Mouse (Mus musculus) lung, embryonic 16.5 days (tissue): ENCODE measurements around the gene Adtrp. TPM values are rescaled to one million over a fixed set of nuclear protein-coding genes. Genes with fewer than 3 reads are reported as not detected.

Experiments used
- ATAC-seq: fragments of 200-750 bp; cut with Nextera tagmentation; 2 replicates; pipeline ENCODE4 v1.8.0; 2017; ENCODE audit warnings: low read depth, mild to moderate bottlenecking, moderate library complexity
- H3K27ac ChIP-seq: fragments of 300-500 bp; sonication (generic); 2 replicates; pipeline ENCODE4 v1.5.1; 2014; ENCODE audit warnings: mild to moderate bottlenecking, control low read depth, low read length
- H3K27me3 ChIP-seq: fragments of 300-500 bp; sonication (generic); 2 replicates; pipeline ENCODE4 v1.6.1; 2014; ENCODE audit warnings: low read depth, low read length, mixed read lengths; ENCODE audit not compliant: control insufficient read depth, insufficient read depth
- H3K36me3 ChIP-seq: fragments of 300-500 bp; sonication (generic); 2 replicates; pipeline ENCODE4 v1.6.1; 2014; ENCODE audit warnings: low read length; ENCODE audit not compliant: control insufficient read depth, insufficient read depth
- H3K4me1 ChIP-seq: fragments of 300-500 bp; sonication (generic); replicated peaks from 2 replicates; pipeline ENCODE4 v1.6.1; 2014; ENCODE audit warnings: low read length, mixed read lengths; ENCODE audit not compliant: control insufficient read depth, insufficient read depth
- H3K4me2 ChIP-seq: fragments of 300-500 bp; sonication (generic); 2 replicates; pipeline ENCODE4 v1.6.1; 2014; ENCODE audit warnings: low read depth, low read length, control low read depth
- H3K4me3 ChIP-seq: fragments of 300-500 bp; sonication (generic); 2 replicates; pipeline ENCODE4 v1.5.1; 2014; ENCODE audit warnings: mild to moderate bottlenecking, low read length, control low read depth
- H3K9ac ChIP-seq: fragments of 300-500 bp; sonication (generic); 2 replicates; pipeline ENCODE4 v1.6.1; 2014; ENCODE audit warnings: low read length, control low read depth
- H3K9me3 ChIP-seq: fragments of 300-500 bp; sonication (generic); 2 replicates; pipeline ENCODE4 v1.6.1; 2016; ENCODE audit warnings: low read length; ENCODE audit not compliant: control insufficient read depth
- WGBS: fragments of 180-500 bp; shearing (Covaris S2); extraction: QIAGEN DNeasy Blood & Tissue Kit; methylation state at CpG from one replicate; pipeline ENCODE4 v1.1.7; 2014; 5-methylcytosine and 5-hydroxymethylcytosine counted together
- polyA plus RNA-seq: library from polyadenylated mRNA; unstranded; fragments of >200 nt; fragmentation: Nextera tagmentation; extraction: Ambion mirVana; gene quantifications from 2 replicates; pipeline ENCODE4 v1.2.1, GENCODE M21; 2015

Adtrp gene
- polyA plus RNA-seq, 1 experiment from 2014 or later = 0.39 TPM

DNA sequence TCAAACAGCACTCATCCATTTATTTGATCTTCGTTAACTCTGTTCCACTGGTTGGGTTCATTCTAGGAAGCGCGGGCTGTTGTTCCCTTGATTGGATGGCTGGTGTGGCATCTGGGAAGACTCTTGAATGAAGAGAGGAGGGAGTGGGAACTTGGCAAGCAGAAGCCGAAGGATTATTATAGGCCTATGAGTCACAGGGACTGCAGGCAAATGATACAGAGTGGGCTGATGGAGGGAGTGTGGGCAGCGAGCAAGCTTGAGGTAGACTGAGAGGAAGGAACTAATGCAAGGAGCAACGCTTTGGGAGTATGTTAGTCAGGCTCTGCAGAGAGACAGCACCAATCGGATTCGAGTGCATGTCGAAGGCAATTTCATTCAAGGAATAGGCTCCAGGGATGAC is 98.6 kb downstream of the Adtrp start:
- 86% methylated on average over 9 of the region's 9 CpGs for WGBS
- no peaks in the 10 kb centered on the region for H3K27me3 ChIP-seq
- H3K4me3 ChIP-seq = no peak overlapping the region
- H3K27ac ChIP-seq = no peak overlapping the region
- no peaks in the 10 kb centered on the region for H3K9me3 ChIP-seq
- no peaks in the 10 kb centered on the region for H3K36me3 ChIP-seq
- no peak overlapping the region for H3K9ac ChIP-seq
- no peaks in the 10 kb centered on the region for H3K4me1 ChIP-seq
- ATAC-seq = no peak
- no peak overlapping the region for H3K4me2 ChIP-seq

DNA sequence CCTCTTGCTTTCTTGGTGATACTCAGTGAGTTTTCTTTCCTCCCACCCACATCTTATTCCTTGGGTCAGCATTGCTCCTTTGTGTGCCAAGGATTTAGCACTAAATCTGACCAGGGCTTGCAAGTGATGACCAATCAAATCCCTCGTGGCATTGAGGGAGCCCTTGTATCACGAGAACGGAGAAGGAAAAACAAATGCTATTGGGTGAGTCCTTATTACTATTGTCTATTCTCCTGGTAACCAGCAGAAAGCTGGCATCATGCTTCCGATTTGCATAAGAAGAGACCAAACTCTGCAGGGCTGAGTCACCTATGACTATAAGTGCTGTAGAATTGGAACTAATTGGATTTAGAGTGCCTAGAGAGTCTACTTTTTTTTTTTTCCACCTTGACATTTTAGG is 99.8 kb downstream of the Adtrp start:
- Histone ChIP-seq H3K27me3 (no peaks in the 10 kb centered on the region), H3K9ac (no peak overlapping the region), H3K36me3 (no peaks in the 10 kb centered on the region), H3K4me1 (no peaks in the 10 kb centered on the region), H3K27ac (no peak overlapping the region), H3K4me2 (no peak overlapping the region), H3K4me3 (no peak overlapping the region), H3K9me3 (no peaks in the 10 kb centered on the region)
- WGBS = 83% methylated on average over 4 of the region's 4 CpGs
- no peak for ATAC-seq

DNA sequence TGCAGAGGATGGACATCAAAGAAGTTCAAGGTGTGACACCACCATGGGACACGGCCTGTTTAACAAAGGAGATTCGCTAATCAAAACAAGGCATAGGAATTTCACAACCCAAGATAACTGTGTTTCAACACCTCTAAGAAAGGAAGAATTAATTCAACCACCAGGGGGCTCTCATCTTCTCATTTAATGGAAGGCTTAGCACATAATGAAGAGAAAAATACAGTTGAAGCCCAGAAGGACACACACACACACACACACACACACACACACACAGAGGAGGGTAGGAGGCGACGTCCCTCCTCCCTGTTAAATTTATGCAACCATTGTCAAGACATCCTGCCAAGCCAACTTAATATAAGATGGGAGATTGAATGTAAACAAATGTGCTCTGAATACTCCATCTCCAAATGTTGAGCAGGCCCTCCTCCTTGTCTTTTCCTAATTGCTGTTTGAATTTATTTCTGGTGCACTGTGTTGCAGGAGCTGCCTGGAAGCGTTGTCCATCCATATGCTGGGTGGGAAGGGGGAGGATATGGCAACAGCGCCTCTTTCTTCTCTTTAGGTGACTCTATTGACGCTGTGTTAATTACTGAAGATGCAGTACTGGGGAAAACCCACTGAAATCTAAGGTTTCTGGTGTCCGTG is 100.4 kb downstream of the Adtrp start:
- Histone ChIP-seq H3K36me3 (no peaks in the 10 kb centered on the region), H3K9me3 (no peaks in the 10 kb centered on the region), H3K27me3 (no peaks in the 10 kb centered on the region), H3K4me3 (no peak overlapping the region), H3K9ac (no peak overlapping the region), H3K27ac (no peak overlapping the region), H3K4me2 (no peak overlapping the region), H3K4me1 (no peaks in the 10 kb centered on the region)
- peak; percentile 77; the same call in 1 of the 2 replicates for ATAC-seq
- WGBS = 50% methylated on average over 8 of the region's 8 CpGs

DNA sequence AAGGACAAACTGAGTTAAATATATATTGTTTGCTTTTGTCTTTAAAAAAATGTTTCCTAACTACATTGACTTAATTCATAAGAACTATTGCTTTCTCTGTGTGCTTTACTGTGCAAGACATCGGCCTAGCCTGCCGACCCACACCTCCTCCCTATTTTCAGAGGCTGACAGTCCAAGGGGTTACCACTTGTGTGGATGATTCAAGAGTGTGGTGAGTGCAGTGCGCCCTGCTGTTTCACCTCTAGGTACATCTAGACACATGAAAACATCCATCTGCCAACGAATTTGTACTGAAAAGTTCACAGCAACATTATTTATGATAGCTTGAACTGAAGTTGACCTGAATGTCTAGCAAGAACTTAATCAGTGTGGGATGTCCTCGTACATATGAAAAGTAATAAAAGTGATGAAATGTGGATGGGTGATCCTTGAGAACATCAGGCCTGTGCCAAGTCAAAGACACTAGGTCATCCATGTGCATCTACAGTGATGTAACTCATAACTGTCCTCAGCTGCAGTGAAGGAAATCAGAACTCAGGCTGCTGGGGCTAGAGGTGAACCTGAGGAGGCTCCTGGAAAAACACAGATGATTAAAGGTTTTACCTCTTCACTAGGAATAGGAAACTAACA is 106.9 kb downstream of the Adtrp start:
- Histone ChIP-seq H3K4me3 (no peak overlapping the region), H3K27ac (no peak overlapping the region), H3K9ac (no peak overlapping the region), H3K4me1 (peaks cover 5% of the 10 kb centered on the region; the same call in 1 of the 2 replicates), H3K9me3 (no peaks in the 10 kb centered on the region), H3K36me3 (no peaks in the 10 kb centered on the region), H3K27me3 (no peaks in the 10 kb centered on the region), H3K4me2 (no peak overlapping the region)
- 45% methylated on average over 5 of the region's 5 CpGs for WGBS
- ATAC-seq = no peak

DNA sequence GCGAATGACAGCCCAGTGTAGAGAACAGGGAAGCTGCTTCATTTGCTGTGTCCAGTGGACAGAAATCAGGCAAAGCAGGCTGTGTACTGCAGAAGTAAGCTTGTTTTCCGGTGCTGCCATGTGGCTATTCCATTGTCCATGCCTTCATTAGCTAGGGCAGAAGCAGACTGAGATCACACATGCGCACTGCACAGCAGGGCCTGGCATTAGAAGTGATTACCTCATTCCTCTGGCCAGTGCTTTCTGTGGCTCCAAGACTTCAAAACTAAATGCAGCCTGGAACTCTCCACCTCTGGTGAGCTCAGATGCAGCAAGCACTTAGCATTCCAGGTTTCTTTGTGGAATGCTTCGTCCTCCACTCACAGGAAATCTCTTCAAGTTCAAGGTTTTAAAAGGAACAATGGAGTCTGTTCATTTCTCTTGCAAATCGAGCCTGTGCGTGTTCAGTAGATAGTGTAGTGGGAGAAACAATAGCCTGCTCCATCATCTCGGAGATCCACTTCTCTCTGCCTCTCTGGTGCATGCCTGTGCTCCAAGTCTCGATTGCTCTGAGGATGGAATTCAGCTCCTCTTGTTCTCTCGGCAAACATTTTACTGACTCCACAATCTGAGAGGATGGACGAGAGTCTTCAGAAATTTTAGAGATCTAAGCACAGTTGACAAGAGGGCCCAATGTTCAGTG is 109.7 kb downstream of the Adtrp start:
- 43% methylated on average over 10 of the region's 10 CpGs for WGBS
- Histone ChIP-seq H3K27me3 (no peaks in the 10 kb centered on the region), H3K9ac (no peak overlapping the region), H3K27ac (peak overlapping the region; percentile 51), H3K9me3 (no peaks in the 10 kb centered on the region), H3K36me3 (no peaks in the 10 kb centered on the region), H3K4me3 (no peak overlapping the region), H3K4me1 (peaks cover 5% of the 10 kb centered on the region; the same call in 1 of the 2 replicates), H3K4me2 (no peak overlapping the region)
- ATAC-seq = peak; percentile 87

- Histone ChIP-seq H3K9ac (no peak overlapping the region), H3K27me3 (no peaks in the 10 kb centered on the region), H3K27ac (no peak overlapping the region), H3K4me1 (no peaks in the 10 kb centered on the region), H3K4me3 (no peak overlapping the region), H3K9me3 (no peaks in the 10 kb centered on the region), H3K36me3 (no peaks in the 10 kb centered on the region), H3K4me2 (no peak overlapping the region)
- no peak for ATAC-seq
- 84% methylated on average over 8 of the region's 8 CpGs for WGBS
Observed at GRCm38 (mm10) chr13:41729660-41730059, 117.8 kb downstream of the Adtrp start.

DNA sequence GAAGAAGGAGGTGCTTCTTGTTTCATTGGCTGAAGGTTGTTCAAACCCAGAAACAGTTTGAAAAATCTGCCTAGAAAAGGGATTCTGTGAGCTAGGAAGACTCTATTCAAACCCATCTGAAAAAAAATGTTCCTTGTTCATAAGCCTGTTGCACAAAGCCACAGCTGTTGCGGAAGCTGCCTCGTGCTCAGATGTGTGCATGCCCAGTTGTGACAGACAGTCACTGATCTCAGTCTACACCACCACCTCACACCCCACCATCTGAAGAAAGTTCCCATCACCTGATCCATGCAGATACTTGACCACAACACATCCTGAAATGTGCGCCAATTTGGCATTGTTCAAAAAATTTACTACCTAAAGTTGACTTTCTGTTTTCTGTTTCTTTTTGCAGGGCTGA is 119.7 kb downstream of the Adtrp start:
- no peaks in the 10 kb centered on the region for H3K27me3 ChIP-seq
- no peaks in the 10 kb centered on the region for H3K9me3 ChIP-seq
- H3K4me3 ChIP-seq = no peak overlapping the region
- no peaks in the 10 kb centered on the region for H3K36me3 ChIP-seq
- H3K4me2 ChIP-seq = no peak overlapping the region
- no peaks in the 10 kb centered on the region for H3K4me1 ChIP-seq
- no peak overlapping the region for H3K27ac ChIP-seq
- ATAC-seq = no peak
- H3K9ac ChIP-seq = no peak overlapping the region
- 85% methylated on average over 3 of the region's 3 CpGs for WGBS

DNA sequence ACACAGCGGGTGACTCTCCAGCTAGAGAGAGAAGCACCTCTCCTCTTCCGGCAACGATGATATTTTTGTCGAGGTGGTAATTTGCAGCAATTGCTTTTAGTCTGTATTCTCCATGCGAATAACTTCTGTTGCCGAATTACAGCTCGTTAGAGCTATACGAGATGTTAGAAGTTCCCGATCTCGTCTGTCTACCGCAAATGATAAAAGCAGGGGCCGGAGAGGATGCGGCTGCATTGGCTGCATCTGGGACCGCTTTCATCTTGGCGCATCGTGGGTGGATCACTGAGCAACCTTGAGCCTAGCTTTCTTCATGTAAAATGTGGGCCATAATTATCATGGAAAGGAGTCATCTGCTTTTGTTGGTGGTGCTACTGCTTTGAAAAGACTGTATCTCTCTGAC is 128.2 kb downstream of the Adtrp start:
- Histone ChIP-seq H3K9ac (no peak overlapping the region), H3K4me3 (no peak overlapping the region), H3K27ac (no peak overlapping the region), H3K27me3 (no peaks in the 10 kb centered on the region), H3K4me1 (no peaks in the 10 kb centered on the region), H3K9me3 (no peaks in the 10 kb centered on the region), H3K36me3 (no peaks in the 10 kb centered on the region), H3K4me2 (no peak overlapping the region)
- no peak for ATAC-seq
- 93% methylated on average over 16 of the region's 16 CpGs for WGBS

- no peak overlapping the region for H3K4me2 ChIP-seq
- no peak for ATAC-seq
- 92% methylated on average over 4 of the region's 4 CpGs for WGBS
- no peaks in the 10 kb centered on the region for H3K9me3 ChIP-seq
- H3K9ac ChIP-seq = no peak overlapping the region
- no peaks in the 10 kb centered on the region for H3K36me3 ChIP-seq
- H3K27ac ChIP-seq = no peak overlapping the region
- H3K4me1 ChIP-seq = no peaks in the 10 kb centered on the region
- H3K4me3 ChIP-seq = no peak overlapping the region
- H3K27me3 ChIP-seq = no peaks in the 10 kb centered on the region
Observed at GRCm38 (mm10) chr13:41718051-41718450, 129.4 kb downstream of the Adtrp start.
